Mouse (Mus musculus) embryonic fibroblast, embryonic 13.5 days (primary cell): ENCODE data around the gene Tomm20l.

Experiments used
- CTCF ChIP-seq: IDR thresholded peaks from 2 replicates; pipeline ENCODE4 v1.5.1; 2011; ENCODE audit warnings: mild to moderate bottlenecking, control low read depth, low read length, moderate library complexity, borderline replicate concordance; ENCODE audit not compliant: insufficient read depth
- POLR2A ChIP-seq: IDR thresholded peaks from 2 replicates; pipeline ENCODE4 v1.6.1; 2011; ENCODE audit warnings: low read depth, mild to moderate bottlenecking, control low read depth, low read length, moderate library complexity

DNA sequence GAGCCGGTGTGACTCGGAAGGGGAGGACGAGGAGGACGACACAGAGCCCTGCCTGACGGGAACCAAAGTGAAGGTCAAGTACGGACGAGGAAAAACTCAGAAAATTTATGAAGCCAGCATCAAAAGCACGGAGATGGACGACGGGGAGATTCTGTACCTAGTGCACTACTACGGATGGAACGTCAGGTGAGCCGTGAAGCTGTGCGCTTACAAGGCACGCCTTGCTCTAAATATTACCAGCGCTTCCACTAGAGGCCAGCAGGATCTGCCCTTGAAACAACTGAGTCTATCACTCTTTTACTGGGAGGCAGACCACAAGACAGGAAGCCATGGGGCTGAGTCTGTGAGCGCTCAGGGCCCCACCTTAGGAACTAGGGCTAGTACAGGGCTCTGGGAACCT, 41.4 kb upstream of the Tomm20l start:
- TF ChIP-seq POLR2A (no peak), CTCF (no peak)
